Mouse (Mus musculus): Measurements from ENCODE around the gene Prss30. TPM values are rescaled to one million over a fixed set of nuclear protein-coding genes. Genes with fewer than 3 reads are reported as not detected.
A peak's percentile ranks its signal among the peaks of the same experiment; 100 is the strongest.

The Prss30 gene
- polyA plus RNA-seq, 1 experiment from 2014 or later, result not detected

GRCm38 (mm10) chr17:23971315-23971714 lies 9.1 kb downstream of the Prss30 start:
- Histone ChIP-seq H3K27me3 (ENCODE audit: control insufficient read depth, insufficient read depth, low read length) (no peaks in the 10 kb centered on the region), H3K36me3 (ENCODE audit: control insufficient read depth, insufficient read depth, low read length) (no peaks in the 10 kb centered on the region), H3K9me3 (ENCODE audit: control insufficient read depth, low read length) (no peaks in the 10 kb centered on the region), H3K9ac (replicated peaks; ENCODE audit: low read length) (no peak overlapping the region), H3K4me1 (ENCODE audit: control insufficient read depth, insufficient read depth, low read length) (no peaks in the 10 kb centered on the region), H3K4me2 (ENCODE audit: low read length) (no peak overlapping the region), H3K27ac (replicated peaks; ENCODE audit: low read depth, low read length) (no peak overlapping the region), H3K4me3 (replicated peaks; ENCODE audit: low read depth, low read length) (no peak overlapping the region)
- DNase-seq (no peak), ATAC-seq (ENCODE audit: low FRiP score, low TSS enrichment) (no peak)
- WGBS, result 83% methylated on average over 9 of the region's 9 CpGs

- DNase-seq (peak; percentile 82), ATAC-seq (ENCODE audit: low FRiP score, low TSS enrichment) (no peak)
- Histone ChIP-seq H3K4me3 (replicated peaks; ENCODE audit: low read depth, low read length) (no peak overlapping the region), H3K4me2 (ENCODE audit: low read length) (no peak overlapping the region), H3K9ac (replicated peaks; ENCODE audit: low read length) (no peak overlapping the region), H3K4me1 (ENCODE audit: control insufficient read depth, insufficient read depth, low read length) (no peaks in the 10 kb centered on the region), H3K27ac (replicated peaks; ENCODE audit: low read depth, low read length) (no peak overlapping the region), H3K36me3 (ENCODE audit: control insufficient read depth, insufficient read depth, low read length) (no peaks in the 10 kb centered on the region), H3K9me3 (ENCODE audit: control insufficient read depth, low read length) (no peaks in the 10 kb centered on the region), H3K27me3 (ENCODE audit: control insufficient read depth, insufficient read depth, low read length) (no peaks in the 10 kb centered on the region)
- 3% methylated on average over 1 of the region's 1 CpGs for WGBS
Observed at GRCm38 (mm10) chr17:23969231-23969630, 11.1 kb downstream of the Prss30 start.

- no peak overlapping the region for H3K9ac ChIP-seq (replicated peaks; ENCODE audit: low read length)
- H3K36me3 ChIP-seq (ENCODE audit: control insufficient read depth, insufficient read depth, low read length), result no peaks in the 10 kb centered on the region
- no peaks in the 10 kb centered on the region for H3K9me3 ChIP-seq (ENCODE audit: control insufficient read depth, low read length)
- no peaks in the 10 kb centered on the region for H3K27me3 ChIP-seq (ENCODE audit: control insufficient read depth, insufficient read depth, low read length)
- no peak for DNase-seq
- no peak overlapping the region for H3K4me3 ChIP-seq (replicated peaks; ENCODE audit: low read depth, low read length)
- no peak overlapping the region for H3K27ac ChIP-seq (replicated peaks; ENCODE audit: low read depth, low read length)
- no peaks in the 10 kb centered on the region for H3K4me1 ChIP-seq (ENCODE audit: control insufficient read depth, insufficient read depth, low read length)
- H3K4me2 ChIP-seq (ENCODE audit: low read length), result no peak overlapping the region
- ATAC-seq (ENCODE audit: low FRiP score, low TSS enrichment), result no peak
- WGBS, result 53% methylated on average over 2 of the region's 2 CpGs
Observed at GRCm38 (mm10) chr17:23968780-23969179, 11.6 kb downstream of the Prss30 start.

GRCm38 (mm10) chr17:23966658-23967401 lies 13.5 kb downstream of the Prss30 start:
- ATAC-seq (ENCODE audit: low FRiP score, low TSS enrichment) (no peak), DNase-seq (no peak)
- H3K27me3 ChIP-seq (ENCODE audit: control insufficient read depth, insufficient read depth, low read length), result no peaks in the 10 kb centered on the region
- 89% methylated on average over 10 of the region's 10 CpGs for WGBS
- H3K4me1 ChIP-seq (ENCODE audit: control insufficient read depth, insufficient read depth, low read length), result no peaks in the 10 kb centered on the region
- H3K4me3 ChIP-seq (replicated peaks; ENCODE audit: low read depth, low read length), result no peak overlapping the region
- no peaks in the 10 kb centered on the region for H3K9me3 ChIP-seq (ENCODE audit: control insufficient read depth, low read length)
- no peak overlapping the region for H3K9ac ChIP-seq (replicated peaks; ENCODE audit: low read length)
- no peak overlapping the region for H3K4me2 ChIP-seq (ENCODE audit: low read length)
- H3K27ac ChIP-seq (replicated peaks; ENCODE audit: low read depth, low read length), result no peak overlapping the region
- no peaks in the 10 kb centered on the region for H3K36me3 ChIP-seq (ENCODE audit: control insufficient read depth, insufficient read depth, low read length)

GRCm38 (mm10) chr17:23965805-23966425 lies 14.5 kb downstream of the Prss30 start:
- DNase-seq (no peak), ATAC-seq (ENCODE audit: low FRiP score, low TSS enrichment) (no peak)
- Histone ChIP-seq H3K9ac (replicated peaks; ENCODE audit: low read length) (no peak overlapping the region), H3K4me1 (ENCODE audit: control insufficient read depth, insufficient read depth, low read length) (no peaks in the 10 kb centered on the region), H3K27me3 (ENCODE audit: control insufficient read depth, insufficient read depth, low read length) (no peaks in the 10 kb centered on the region), H3K27ac (replicated peaks; ENCODE audit: low read depth, low read length) (no peak overlapping the region), H3K4me3 (replicated peaks; ENCODE audit: low read depth, low read length) (no peak overlapping the region), H3K4me2 (ENCODE audit: low read length) (no peak overlapping the region), H3K36me3 (ENCODE audit: control insufficient read depth, insufficient read depth, low read length) (no peaks in the 10 kb centered on the region), H3K9me3 (ENCODE audit: control insufficient read depth, low read length) (no peaks in the 10 kb centered on the region)
- WGBS, result 25% methylated on average over 6 of the region's 6 CpGs

GRCm38 (mm10) chr17:23961573-23962122 lies 18.7 kb downstream of the Prss30 start:
- no peaks in the 10 kb centered on the region for H3K4me1 ChIP-seq (ENCODE audit: control insufficient read depth, insufficient read depth, low read length)
- H3K4me3 ChIP-seq (replicated peaks; ENCODE audit: low read depth, low read length), result no peak overlapping the region
- no peak overlapping the region for H3K4me2 ChIP-seq (ENCODE audit: low read length)
- DNase-seq (no peak), ATAC-seq (ENCODE audit: low FRiP score, low TSS enrichment) (no peak)
- H3K27me3 ChIP-seq (ENCODE audit: control insufficient read depth, insufficient read depth, low read length), result no peaks in the 10 kb centered on the region
- H3K27ac ChIP-seq (replicated peaks; ENCODE audit: low read depth, low read length), result no peak overlapping the region
- H3K36me3 ChIP-seq (ENCODE audit: control insufficient read depth, insufficient read depth, low read length), result no peaks in the 10 kb centered on the region
- no peak overlapping the region for H3K9ac ChIP-seq (replicated peaks; ENCODE audit: low read length)
- no peaks in the 10 kb centered on the region for H3K9me3 ChIP-seq (ENCODE audit: control insufficient read depth, low read length)
- WGBS, result 69% methylated on average over 4 of the region's 4 CpGs

GRCm38 (mm10) chr17:23960084-23960738 lies 20.2 kb downstream of the Prss30 start:
- Histone ChIP-seq H3K36me3 (ENCODE audit: control insufficient read depth, insufficient read depth, low read length) (no peaks in the 10 kb centered on the region), H3K4me1 (ENCODE audit: control insufficient read depth, insufficient read depth, low read length) (no peaks in the 10 kb centered on the region), H3K9me3 (ENCODE audit: control insufficient read depth, low read length) (no peaks in the 10 kb centered on the region), H3K4me3 (replicated peaks; ENCODE audit: low read depth, low read length) (no peak overlapping the region), H3K9ac (replicated peaks; ENCODE audit: low read length) (no peak overlapping the region), H3K4me2 (ENCODE audit: low read length) (no peak overlapping the region), H3K27ac (replicated peaks; ENCODE audit: low read depth, low read length) (0 out of 2 replicates have a peak overlapping the region, but pooled peaks have one; percentile 37), H3K27me3 (ENCODE audit: control insufficient read depth, insufficient read depth, low read length) (no peaks in the 10 kb centered on the region)
- ATAC-seq (ENCODE audit: low FRiP score, low TSS enrichment) (peak; percentile 85; the same call in 1 of the 2 replicates), DNase-seq (peak; percentile 93)
- 38% methylated on average over 3 of the region's 3 CpGs for WGBS

- no peaks in the 10 kb centered on the region for H3K9me3 ChIP-seq (ENCODE audit: control insufficient read depth, low read length)
- H3K4me2 ChIP-seq (ENCODE audit: low read length), result no peak within 1 kb of the TSS
- DNase-seq (no peak), ATAC-seq (ENCODE audit: low FRiP score, low TSS enrichment) (no peak)
- H3K36me3 ChIP-seq (ENCODE audit: control insufficient read depth, insufficient read depth, low read length), result no peaks in the 10 kb centered on the region
- no peak within 1 kb of the TSS for H3K27ac ChIP-seq (replicated peaks; ENCODE audit: low read depth, low read length)
- no peak within 1 kb of the TSS for H3K9ac ChIP-seq (replicated peaks; ENCODE audit: low read length)
- 72% methylated on average over 5 of the region's 5 CpGs for WGBS
- H3K27me3 ChIP-seq (ENCODE audit: control insufficient read depth, insufficient read depth, low read length), result no peaks in the 10 kb centered on the region
- H3K4me1 ChIP-seq (ENCODE audit: control insufficient read depth, insufficient read depth, low read length), result no peaks in the 10 kb centered on the region
- no peak within 1 kb of the TSS for H3K4me3 ChIP-seq (replicated peaks; ENCODE audit: low read depth, low read length)
Observed at GRCm38 (mm10) chr17:23955174-23955573, 25.2 kb downstream of the Prss30 start, which contains the start of gene Sbpl. Sbpl (minus strand) TSS chr17:23955274.
